Mouse (Mus musculus): Measurements from ENCODE around the gene Akr1a1.
A peak's percentile ranks its signal among the peaks of the same experiment; 100 is the strongest.

Gene Akr1a1

GRCm38 (mm10) chr4:116659474-116659873, 8.0 kb upstream of the Akr1a1 start:
- DNase-seq (ENCODE audit: low spot score), result peak; percentile 51

GRCm38 (mm10) chr4:116657971-116658370, 6.5 kb upstream of the Akr1a1 start:
- DNase-seq (ENCODE audit: low spot score), result no peak

DNA sequence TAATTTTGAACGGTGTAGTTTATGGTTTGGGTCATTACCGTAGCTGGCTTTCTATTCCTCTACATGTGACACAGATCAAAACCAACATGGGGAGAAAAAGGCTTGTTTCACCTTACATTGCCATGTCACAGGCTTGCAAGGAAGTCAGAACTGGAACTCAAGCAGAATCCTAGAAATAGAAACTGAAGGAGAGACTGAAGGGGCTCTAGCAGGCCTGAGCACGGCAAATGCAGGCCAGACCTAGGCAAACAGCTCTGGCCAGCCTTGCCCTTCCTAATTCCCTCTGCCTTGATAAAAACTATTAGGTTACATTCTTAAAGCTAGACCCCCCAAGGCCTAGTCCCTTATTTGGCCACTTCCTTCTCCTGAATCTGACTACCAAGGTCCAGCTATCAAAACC, 4.2 kb upstream of the Akr1a1 start:
- no peak for DNase-seq (ENCODE audit: low spot score)

- DNase-seq (ENCODE audit: low spot score), result no peak
These were observed 3.6 kb upstream of the Akr1a1 start for GRCm38 (mm10) chr4:116655100-116655499.

DNA sequence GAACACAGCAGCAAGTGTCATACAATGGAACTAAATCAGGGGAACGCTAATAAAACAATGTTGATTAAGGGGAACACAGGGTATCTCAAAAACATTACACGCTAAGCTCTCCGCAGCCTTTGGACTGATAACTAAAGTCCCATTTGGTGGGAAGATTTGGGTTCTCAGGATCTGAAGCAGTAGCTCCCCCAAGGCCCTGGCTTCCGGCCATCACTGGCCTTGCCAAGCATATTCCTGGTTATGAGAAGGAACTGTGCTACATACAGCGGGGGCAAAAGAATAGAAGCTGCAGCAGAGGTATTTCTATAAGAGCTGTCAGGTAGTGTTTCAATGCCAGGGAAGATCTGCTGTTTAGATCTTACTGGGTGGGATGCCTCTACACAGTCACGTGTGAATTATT, 1.7 kb upstream of the Akr1a1 start:
- DNase-seq (ENCODE audit: low spot score), result no peak

DNA sequence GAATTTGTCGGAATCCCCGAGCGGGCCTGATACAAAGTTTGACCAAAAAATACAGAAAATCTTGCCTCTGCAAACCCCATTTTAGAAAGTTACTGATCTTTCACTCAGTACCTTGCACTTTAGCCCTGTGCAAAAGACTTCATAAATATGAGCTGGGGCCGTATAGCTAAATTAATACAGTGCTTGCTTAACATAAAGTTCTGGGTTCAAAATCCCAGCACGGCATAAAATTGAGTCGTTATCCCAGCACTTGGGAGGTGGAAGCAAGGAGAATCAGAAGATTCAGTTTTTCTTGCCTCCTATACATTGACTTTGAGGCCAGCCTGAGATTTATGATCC, 286 bp upstream of the Akr1a1 start:
- DNase-seq (ENCODE audit: low spot score), result no peak

DNA sequence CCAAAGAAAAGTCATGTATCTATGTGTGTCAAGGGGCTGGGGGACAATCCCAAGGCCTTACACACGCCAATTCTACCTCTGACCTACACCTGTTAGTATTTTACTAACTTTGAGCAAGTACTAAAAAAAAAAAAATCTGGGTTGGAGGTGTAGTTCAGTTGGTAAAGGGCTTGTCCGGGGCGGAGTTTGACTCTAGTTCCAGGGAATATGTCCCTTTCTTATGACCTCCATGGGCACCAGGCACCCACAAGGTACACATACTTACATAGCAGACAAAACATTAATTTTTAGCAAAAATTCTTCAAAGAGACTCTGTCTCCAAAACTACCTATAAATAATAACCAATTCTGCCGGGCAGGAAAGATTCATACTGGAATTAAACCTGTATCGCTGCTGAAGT, 1.1 kb downstream of the Akr1a1 start:
- no peak for DNase-seq (ENCODE audit: low spot score)

DNA sequence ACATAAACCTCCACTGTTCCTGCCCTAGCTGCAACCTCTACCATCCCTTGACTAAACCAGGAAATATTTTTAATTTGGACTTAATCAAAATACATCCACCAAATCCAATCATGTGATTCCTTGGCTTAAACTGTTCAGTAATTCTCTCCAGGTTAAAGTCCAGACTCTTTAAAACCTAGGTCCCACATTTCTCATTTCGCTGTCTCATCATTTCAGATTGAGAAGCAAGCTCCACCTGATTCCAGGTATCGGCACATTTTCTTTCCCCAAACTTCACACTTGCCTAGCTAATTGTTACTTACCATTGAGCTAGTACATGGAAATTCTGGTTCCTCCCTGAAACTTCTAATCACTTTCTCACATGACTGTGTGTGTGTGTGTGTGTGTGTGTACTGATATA, 2.1 kb downstream of the Akr1a1 start:
- DNase-seq (ENCODE audit: low spot score), result no peak

GRCm38 (mm10) chr4:116645624-116646023, 5.9 kb downstream of the Akr1a1 start:
- DNase-seq (ENCODE audit: low spot score), result no peak

DNA sequence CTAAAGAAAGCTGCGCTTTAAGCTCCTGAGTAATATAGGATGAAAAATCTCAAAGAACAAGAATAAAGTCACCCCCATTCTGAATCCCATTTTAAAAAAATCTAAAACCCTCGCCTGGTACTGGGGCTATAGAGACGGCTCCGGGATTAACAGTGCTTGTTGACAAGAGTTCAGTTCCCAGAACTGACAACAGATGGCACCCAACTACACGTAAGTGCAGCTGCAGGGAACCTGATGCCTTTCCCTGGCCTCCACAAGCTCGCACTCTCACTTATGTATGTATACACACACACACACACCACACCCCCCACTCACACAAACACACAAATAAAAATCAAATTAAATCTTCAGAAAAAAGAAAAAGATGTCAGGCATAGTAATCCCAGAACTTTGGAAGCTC, 7.2 kb downstream of the Akr1a1 start:
- peak; percentile 29 for DNase-seq (ENCODE audit: low spot score)

DNA sequence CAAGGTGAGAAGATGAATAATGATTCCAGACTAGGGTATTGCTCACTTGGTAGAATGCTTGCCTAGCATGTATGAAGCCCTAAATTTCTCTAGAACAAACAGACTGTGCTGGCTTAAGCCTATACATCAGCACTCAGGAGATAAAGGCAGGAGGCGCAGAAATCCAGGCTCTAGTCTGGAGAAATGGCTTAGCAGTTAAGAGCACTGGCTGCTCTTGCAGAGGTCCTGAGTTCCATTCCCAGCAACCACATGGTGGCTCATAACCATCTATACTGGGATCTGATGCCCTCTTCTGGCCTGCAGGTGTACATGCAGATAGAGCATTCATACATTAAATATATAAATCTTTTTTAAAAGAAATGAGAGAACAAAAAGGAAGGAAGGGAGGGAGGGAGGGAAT, 9.4 kb downstream of the Akr1a1 start:
- no peak for DNase-seq (ENCODE audit: low spot score)

- no peak for DNase-seq (ENCODE audit: low spot score)
These were observed 12.7 kb downstream of the Akr1a1 start for GRCm38 (mm10) chr4:116638821-116639220.

DNA sequence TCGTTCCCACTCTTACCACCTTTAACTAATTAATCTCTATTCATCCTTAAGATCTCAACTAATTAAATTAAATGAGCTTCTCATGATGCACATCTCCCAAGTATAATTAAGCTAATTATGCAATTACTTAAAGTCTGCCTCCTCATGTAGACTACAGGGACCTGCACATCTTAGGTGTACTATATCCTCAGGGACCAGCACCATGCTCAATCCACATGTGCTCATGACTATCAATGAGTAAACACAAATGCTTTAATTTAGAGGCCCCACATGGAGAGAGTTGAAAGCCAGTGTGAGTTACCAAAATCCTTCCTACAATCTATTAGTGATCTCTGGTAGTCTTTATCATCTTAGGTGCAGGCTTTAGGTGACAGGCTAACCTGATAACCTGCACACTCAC, 16.3 kb downstream of the Akr1a1 start:
- no peak for DNase-seq (ENCODE audit: low spot score)

- DNase-seq (ENCODE audit: low spot score), result peak; percentile 92
These were observed 23.5 kb downstream of the Akr1a1 start, which contains the start of gene Nasp for GRCm38 (mm10) chr4:116627722-116628662. TSS of gene Nasp (minus strand) at chr4:116627941.

- peak; percentile 93 for DNase-seq (ENCODE audit: low spot score)
These were observed 24.1 kb downstream of the Akr1a1 start for GRCm38 (mm10) chr4:116627359-116627716.

- DNase-seq (ENCODE audit: low spot score), result peak; percentile 82
These were observed 24.7 kb downstream of the Akr1a1 start for GRCm38 (mm10) chr4:116626658-116627358.

DNA sequence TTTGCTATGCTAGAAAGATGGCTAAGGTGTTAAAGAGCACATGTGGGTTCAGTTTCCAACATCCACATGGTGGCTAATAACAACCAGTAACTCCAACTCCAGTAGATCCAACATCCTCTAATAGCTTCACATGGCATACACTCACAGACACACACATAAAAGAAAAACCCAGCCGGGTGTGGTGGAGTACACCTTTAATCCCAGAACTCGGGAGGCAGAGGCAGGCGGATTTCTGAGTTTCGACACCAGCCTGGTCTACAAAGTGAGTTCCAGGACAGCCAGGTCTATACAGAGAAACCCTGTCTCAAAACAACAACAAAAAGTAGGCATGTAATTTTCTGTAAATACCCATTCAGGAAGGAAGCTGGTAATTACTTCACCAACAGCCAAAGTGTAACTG, 26.6 kb downstream of the Akr1a1 start:
- DNase-seq (ENCODE audit: low spot score), result no peak

GRCm38 (mm10) chr4:116615237-116615636, 36.2 kb downstream of the Akr1a1 start:
- DNase-seq (ENCODE audit: low spot score), result no peak

GRCm38 (mm10) chr4:116612621-116613020, 38.9 kb downstream of the Akr1a1 start:
- DNase-seq (ENCODE audit: low spot score), result no peak

DNA sequence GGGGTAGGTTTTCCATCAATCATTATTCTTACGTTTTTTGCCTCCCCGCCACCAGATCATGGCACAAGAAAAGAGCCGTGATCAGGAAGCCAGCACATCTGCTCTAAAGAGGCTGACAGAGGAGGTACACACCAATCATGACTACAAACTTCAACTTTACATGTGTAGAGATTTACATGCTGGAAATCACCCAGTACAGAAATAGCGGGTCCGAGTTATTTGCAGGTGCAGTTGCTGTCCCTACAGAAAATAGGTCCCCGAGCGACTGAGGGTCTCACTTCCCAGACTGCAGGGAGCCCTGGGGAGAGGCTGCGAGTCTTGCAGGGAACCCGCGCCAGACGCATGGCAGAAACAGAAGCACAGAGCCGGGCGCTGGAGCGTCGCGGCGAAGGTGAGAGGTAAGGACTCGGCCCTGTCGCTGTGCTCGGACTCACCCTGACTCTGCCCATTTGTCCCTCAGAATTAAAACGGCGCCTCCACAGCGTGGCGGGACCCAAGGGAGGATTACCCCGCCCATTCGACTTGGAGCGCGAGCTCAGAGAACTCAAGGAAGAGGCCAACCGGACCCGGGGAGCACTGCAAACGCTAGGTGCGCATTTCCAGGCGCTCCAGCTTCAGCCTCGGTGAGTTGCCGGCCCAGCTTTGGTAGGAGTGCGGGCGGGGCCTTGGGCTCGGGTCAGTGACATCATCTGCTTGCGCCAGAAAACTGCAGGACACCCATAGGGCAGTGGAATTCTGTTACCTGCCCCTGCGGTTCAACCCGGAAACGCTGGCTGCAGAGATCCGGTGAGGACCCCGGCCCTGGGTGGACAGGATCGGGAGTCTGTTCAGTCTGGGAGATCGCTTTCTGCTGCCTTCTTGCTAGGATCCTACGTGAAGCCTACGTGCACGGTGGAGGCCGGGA, 54.2 kb downstream of the Akr1a1 start:
- DNase-seq (ENCODE audit: low spot score), result peak; percentile 92

DNA sequence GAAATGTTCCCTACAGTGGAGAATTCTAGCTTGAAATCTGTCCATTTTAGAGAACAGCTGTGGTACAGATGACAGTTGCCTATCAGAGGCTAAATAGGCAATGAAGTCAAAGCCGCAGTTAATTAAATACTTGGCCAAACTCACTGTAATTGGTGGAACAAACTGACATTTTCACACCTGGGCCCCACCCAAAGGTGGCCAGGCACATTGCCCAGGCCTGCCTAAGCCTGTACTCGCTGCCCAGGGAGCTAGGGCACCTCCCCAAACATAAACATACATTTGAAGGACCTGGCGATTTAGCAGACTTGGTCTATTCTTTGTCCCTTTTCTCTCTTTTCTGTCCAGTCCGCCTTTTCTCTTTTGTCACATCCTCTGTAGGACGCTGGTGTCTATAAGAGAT, 55.1 kb downstream of the Akr1a1 start, which contains the start of gene Ccdc17:
Gene Ccdc17, plus strand, starts transcription at position 276 of the 400 bp plus-strand sequence.
- DNase-seq (ENCODE audit: low spot score), result peak; percentile 9

DNA sequence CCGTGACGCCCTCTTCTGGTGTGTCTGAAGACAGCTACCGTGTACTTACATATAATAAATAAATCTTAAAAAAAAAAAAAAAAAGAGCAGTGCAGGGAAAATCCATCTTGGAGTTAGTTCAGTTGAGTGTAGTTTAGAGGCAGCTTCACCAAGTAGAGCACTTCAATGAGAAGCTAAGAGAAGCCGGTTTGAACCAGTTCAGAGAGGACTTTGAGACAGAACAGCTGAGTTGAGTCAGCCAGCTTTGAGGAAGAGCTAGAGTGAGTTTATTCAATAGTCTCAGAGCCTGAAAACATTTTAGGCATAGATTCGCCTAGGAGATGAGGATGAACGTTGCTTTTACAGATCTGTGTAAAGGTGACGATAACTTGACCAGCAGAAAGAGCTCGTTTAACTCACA, 55.7 kb downstream of the Akr1a1 start:
- DNase-seq (ENCODE audit: low spot score), result no peak

All from lung, postnatal 25 days (tissue).